Mouse (Mus musculus) stomach, embryonic 14.5 days (tissue): ENCODE measurements at regions not wholly inside any gene's neighbourhood (a gene's known extent, or its start where the extent isn't known, plus 50 kb on each side); places are given as distances from the start of the nearest gene placed in this dataset. TPM values are rescaled to one million over a fixed set of nuclear protein-coding genes. Genes with fewer than 3 reads are reported as not detected.

ENCODE experiments used
- microRNA counts: library from miRNA; unstranded; fragments of <30 nt; microRNA quantifications from one replicate; lab custom pipeline; 2016
- microRNA-seq: library from miRNA; unstranded; fragments of <30 nt; microRNA quantifications from one replicate; pipeline ENCODE4, GENCODE M21; 2016

MicroRNA genes in the stretch of these regions (microRNA counts, 519-probe panel; counts per million panel counts)
- microRNA mmu-miR-2136 (lab: Ali Mortazavi, UCI), result not detected

Small RNAs in the stretch of these regions (microRNA-seq; reads per million reads assigned to microRNA genes)
- gene Mir2136, result not detected
